Mouse (Mus musculus): ENCODE measurements around the gene Myo3b.

DNA sequence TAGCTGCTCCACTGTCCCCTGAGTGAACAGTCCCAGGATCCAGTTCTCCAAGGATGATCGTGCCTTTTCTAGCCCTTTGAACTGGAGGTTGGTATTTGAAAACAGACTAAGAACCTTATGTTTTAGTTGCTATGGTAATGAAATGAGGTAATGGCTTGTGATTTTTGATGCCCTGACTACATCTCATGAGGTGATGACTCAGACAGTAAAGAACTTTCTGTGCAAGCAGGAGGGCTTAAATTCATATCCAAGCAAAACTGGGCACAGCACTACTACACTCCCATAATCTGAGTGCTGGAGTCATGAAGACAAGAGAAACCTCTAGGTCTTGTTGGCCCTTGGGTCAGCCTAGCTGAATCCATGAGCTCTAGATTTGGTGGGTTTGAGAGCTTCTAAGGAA lies 169.5 kb downstream of the Myo3b start:
- TF ChIP-seq CTCF (IDR thresholded peaks at IDR 0.05; ENCODE audit: extremely low read depth, insufficient read length, insufficient replicate concordance, low read depth, low read length) = no peak
- no peak for TF ChIP-seq POLR2A (IDR thresholded peaks at IDR 0.05; ENCODE audit: low read depth, low read length)
